Mouse (Mus musculus): ENCODE measurements around the gene Ift140. TPM values are rescaled to one million over a fixed set of nuclear protein-coding genes. Genes with fewer than 3 reads are reported as not detected.

The Ift140 gene
- polyA plus RNA-seq, 1 experiment from 2014 or later = 19.1 TPM

- Histone ChIP-seq H3K36me3 (peaks cover 52% of the 10 kb centered on the region), H3K4me2 (replicated peaks) (no peak overlapping the region), H3K4me3 (replicated peaks) (no peak overlapping the region), H3K9me3 (no peaks in the 10 kb centered on the region), H3K27ac (no peak overlapping the region), H3K9ac (replicated peaks) (no peak overlapping the region), H3K27me3 (no peaks in the 10 kb centered on the region), H3K4me1 (replicated peaks) (no peaks in the 10 kb centered on the region)
- no peak for ATAC-seq
- 93% methylated on average over 6 of the region's 6 CpGs for WGBS
Observed at GRCm38 (mm10) chr17:25047143-25047542, 31.3 kb downstream of the Ift140 start.

DNA sequence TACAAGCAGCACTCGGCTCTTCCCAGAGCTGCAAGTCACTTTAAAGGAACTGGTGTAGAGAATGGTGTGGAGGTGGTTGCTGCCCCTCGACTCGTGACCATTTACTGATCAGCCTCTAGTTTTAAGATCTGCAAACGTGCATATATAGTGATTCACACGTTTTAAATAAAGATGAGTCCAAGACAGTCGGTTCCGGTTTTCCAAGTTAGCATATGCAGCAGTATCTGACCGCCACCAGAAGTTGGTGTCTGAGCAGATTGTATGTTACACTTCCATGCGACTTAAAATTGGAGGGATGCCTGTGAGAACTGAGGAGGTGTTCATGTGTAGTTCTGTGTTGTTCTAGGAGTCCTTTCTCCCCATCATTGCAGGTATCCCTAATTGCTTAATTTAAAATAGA is 37.4 kb downstream of the Ift140 start:
- no peak overlapping the region for H3K9ac ChIP-seq (replicated peaks)
- ATAC-seq = no peak
- H3K36me3 ChIP-seq = peaks cover 77% of the 10 kb centered on the region
- WGBS = 89% methylated on average over 9 of the region's 9 CpGs
- no peak overlapping the region for H3K4me3 ChIP-seq (replicated peaks)
- H3K27me3 ChIP-seq = no peaks in the 10 kb centered on the region
- H3K27ac ChIP-seq = no peak overlapping the region
- H3K4me2 ChIP-seq (replicated peaks) = no peak overlapping the region
- H3K4me1 ChIP-seq (replicated peaks) = no peaks in the 10 kb centered on the region
- no peaks in the 10 kb centered on the region for H3K9me3 ChIP-seq

DNA sequence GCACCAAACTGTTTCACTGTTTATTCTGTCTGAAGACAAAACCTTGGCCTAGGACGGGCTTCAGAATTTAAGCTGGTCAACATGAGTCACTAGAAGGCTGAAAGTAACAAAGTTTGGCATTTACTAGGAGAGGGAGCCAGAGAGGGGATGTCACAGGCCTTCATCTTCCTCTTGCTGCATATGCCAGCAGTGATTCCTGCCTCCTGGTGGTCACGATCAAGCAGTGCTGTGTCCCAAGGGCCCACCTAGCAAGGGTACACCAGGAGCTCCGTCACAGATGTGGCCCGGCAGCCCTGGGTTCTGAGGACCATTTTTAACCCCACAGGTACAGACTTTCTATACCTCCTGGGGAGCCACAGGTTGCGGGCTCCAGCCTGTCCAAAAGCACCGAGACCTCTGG is 41.2 kb downstream of the Ift140 start:
- no peak overlapping the region for H3K9ac ChIP-seq (replicated peaks)
- H3K27ac ChIP-seq = no peak overlapping the region
- peaks cover 81% of the 10 kb centered on the region for H3K36me3 ChIP-seq
- no peak overlapping the region for H3K4me2 ChIP-seq (replicated peaks)
- 92% methylated on average over 6 of the region's 6 CpGs for WGBS
- H3K9me3 ChIP-seq = no peaks in the 10 kb centered on the region
- ATAC-seq = no peak
- no peaks in the 10 kb centered on the region for H3K4me1 ChIP-seq (replicated peaks)
- H3K4me3 ChIP-seq (replicated peaks) = no peak overlapping the region
- no peaks in the 10 kb centered on the region for H3K27me3 ChIP-seq

DNA sequence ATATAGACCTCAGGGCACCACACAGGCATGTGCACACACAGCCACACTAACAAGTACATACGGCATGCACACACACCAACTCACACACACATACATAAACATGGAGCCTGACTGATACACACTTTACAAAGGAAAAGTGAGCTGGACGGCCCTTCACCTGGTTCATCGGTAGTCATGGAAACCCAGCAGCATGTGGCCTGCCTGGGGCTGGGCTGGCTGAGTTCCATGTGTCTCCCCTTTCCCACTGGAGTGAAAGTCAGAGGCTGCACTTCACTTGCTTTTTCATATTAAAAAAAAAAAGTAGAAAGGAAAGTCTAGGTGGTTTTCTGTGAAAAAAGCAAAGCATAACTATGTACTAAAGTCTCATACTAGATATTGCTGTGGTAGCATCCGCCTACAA is 47.4 kb downstream of the Ift140 start:
- 85% methylated on average over 4 of the region's 4 CpGs for WGBS

GRCm38 (mm10) chr17:25063872-25064271 is 48.0 kb downstream of the Ift140 start:
- Histone ChIP-seq H3K9me3 (no peaks in the 10 kb centered on the region), H3K9ac (replicated peaks) (no peak overlapping the region), H3K4me3 (replicated peaks) (no peak overlapping the region), H3K27me3 (no peaks in the 10 kb centered on the region), H3K4me2 (replicated peaks) (no peak overlapping the region), H3K27ac (no peak overlapping the region; the same call in 1 of the 2 replicates), H3K36me3 (peaks cover 44% of the 10 kb centered on the region), H3K4me1 (replicated peaks) (no peaks in the 10 kb centered on the region)
- 90% methylated on average over 12 of the region's 12 CpGs for WGBS
- ATAC-seq = no peak

More for the DNA sequence above, 47.4 kb downstream of the Ift140 start:
- no peak for ATAC-seq
- no peak overlapping the region for H3K4me3 ChIP-seq (replicated peaks)
- no peak overlapping the region for H3K9ac ChIP-seq (replicated peaks)
- no peak overlapping the region for H3K4me2 ChIP-seq (replicated peaks)
- peaks cover 47% of the 10 kb centered on the region for H3K36me3 ChIP-seq
- no peaks in the 10 kb centered on the region for H3K27me3 ChIP-seq
- no peak overlapping the region for H3K27ac ChIP-seq
- no peaks in the 10 kb centered on the region for H3K9me3 ChIP-seq
- no peaks in the 10 kb centered on the region for H3K4me1 ChIP-seq (replicated peaks)

GRCm38 (mm10) chr17:25064351-25064750 is 48.5 kb downstream of the Ift140 start:
- 80% methylated on average over 9 of the region's 9 CpGs for WGBS
- no peaks in the 10 kb centered on the region for H3K27me3 ChIP-seq
- peaks cover 40% of the 10 kb centered on the region for H3K36me3 ChIP-seq
- no peak overlapping the region for H3K4me2 ChIP-seq (replicated peaks)
- no peak overlapping the region for H3K4me3 ChIP-seq (replicated peaks)
- H3K27ac ChIP-seq = no peak overlapping the region; the same call in 1 of the 2 replicates
- no peak overlapping the region for H3K9ac ChIP-seq (replicated peaks)
- no peaks in the 10 kb centered on the region for H3K4me1 ChIP-seq (replicated peaks)
- no peaks in the 10 kb centered on the region for H3K9me3 ChIP-seq
- no peak for ATAC-seq

- H3K4me3 ChIP-seq (replicated peaks) = no peak overlapping the region
- no peak overlapping the region for H3K27ac ChIP-seq
- WGBS = 92% methylated on average over 3 of the region's 3 CpGs
- no peak overlapping the region for H3K4me2 ChIP-seq (replicated peaks)
- H3K9me3 ChIP-seq = no peaks in the 10 kb centered on the region
- peaks cover 40% of the 10 kb centered on the region for H3K36me3 ChIP-seq
- H3K4me1 ChIP-seq (replicated peaks) = no peaks in the 10 kb centered on the region
- ATAC-seq = no peak
- H3K27me3 ChIP-seq = no peaks in the 10 kb centered on the region
- no peak overlapping the region for H3K9ac ChIP-seq (replicated peaks)
Observed at GRCm38 (mm10) chr17:25065189-25065588, 49.3 kb downstream of the Ift140 start.

GRCm38 (mm10) chr17:25066595-25066994 is 50.7 kb downstream of the Ift140 start:
- Histone ChIP-seq H3K9ac (replicated peaks) (no peak overlapping the region), H3K27me3 (no peaks in the 10 kb centered on the region), H3K36me3 (peaks cover 32% of the 10 kb centered on the region), H3K4me1 (replicated peaks) (no peaks in the 10 kb centered on the region), H3K9me3 (no peaks in the 10 kb centered on the region), H3K27ac (no peak overlapping the region), H3K4me3 (replicated peaks) (no peak overlapping the region), H3K4me2 (replicated peaks) (no peak overlapping the region)
- no peak for ATAC-seq
- 94% methylated on average over 7 of the region's 7 CpGs for WGBS

GRCm38 (mm10) chr17:25067442-25067851 is 51.6 kb downstream of the Ift140 start:
- H3K4me2 ChIP-seq (replicated peaks) = no peak overlapping the region
- no peak overlapping the region for H3K9ac ChIP-seq (replicated peaks)
- no peaks in the 10 kb centered on the region for H3K9me3 ChIP-seq
- no peaks in the 10 kb centered on the region for H3K4me1 ChIP-seq (replicated peaks)
- WGBS = 78% methylated on average over 8 of the region's 8 CpGs
- no peak overlapping the region for H3K4me3 ChIP-seq (replicated peaks)
- ATAC-seq = no peak
- H3K27ac ChIP-seq = no peak overlapping the region
- H3K27me3 ChIP-seq = no peaks in the 10 kb centered on the region
- H3K36me3 ChIP-seq = peaks cover 26% of the 10 kb centered on the region

GRCm38 (mm10) chr17:25068690-25069089 is 52.8 kb downstream of the Ift140 start:
- no peaks in the 10 kb centered on the region for H3K9me3 ChIP-seq
- no peaks in the 10 kb centered on the region for H3K27me3 ChIP-seq
- no peak overlapping the region for H3K4me3 ChIP-seq (replicated peaks)
- WGBS = 75% methylated on average over 2 of the region's 2 CpGs
- no peak overlapping the region for H3K4me2 ChIP-seq (replicated peaks)
- no peak for ATAC-seq
- peaks cover 26% of the 10 kb centered on the region for H3K36me3 ChIP-seq
- no peaks in the 10 kb centered on the region for H3K4me1 ChIP-seq (replicated peaks)
- H3K9ac ChIP-seq (replicated peaks) = no peak overlapping the region
- no peak overlapping the region for H3K27ac ChIP-seq

DNA sequence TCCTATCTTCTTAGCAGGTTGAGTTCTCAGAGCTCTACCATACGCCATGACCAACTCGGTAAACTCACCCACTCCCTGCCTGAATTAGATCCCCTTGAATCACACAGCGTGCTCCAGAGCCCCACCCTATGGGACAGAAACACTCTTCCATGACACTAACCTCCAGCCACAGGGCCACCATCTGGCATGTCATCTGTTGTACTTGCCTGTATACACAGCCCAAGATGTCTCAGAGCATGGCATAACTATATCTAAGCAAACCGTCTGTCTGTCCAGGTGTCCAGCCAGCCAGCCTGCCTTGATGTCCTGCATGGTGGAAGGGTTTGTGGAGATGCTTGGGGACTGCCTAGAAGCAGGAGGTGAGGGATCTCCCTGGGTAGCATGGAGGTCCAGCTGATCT is 61.0 kb downstream of the Ift140 start:
- Histone ChIP-seq H3K36me3 (peaks cover 25% of the 10 kb centered on the region), H3K27me3 (no peaks in the 10 kb centered on the region), H3K9ac (replicated peaks) (no peak overlapping the region), H3K4me2 (replicated peaks) (no peak overlapping the region), H3K27ac (peak overlapping the region; percentile 21; the same call in 1 of the 2 replicates), H3K9me3 (no peaks in the 10 kb centered on the region), H3K4me3 (replicated peaks) (no peak overlapping the region), H3K4me1 (replicated peaks) (0 out of 2 replicates have a peak, but pooled peaks cover 4% of the 10 kb centered on the region)
- no peak for ATAC-seq
- WGBS = 88% methylated on average over 4 of the region's 4 CpGs

DNA sequence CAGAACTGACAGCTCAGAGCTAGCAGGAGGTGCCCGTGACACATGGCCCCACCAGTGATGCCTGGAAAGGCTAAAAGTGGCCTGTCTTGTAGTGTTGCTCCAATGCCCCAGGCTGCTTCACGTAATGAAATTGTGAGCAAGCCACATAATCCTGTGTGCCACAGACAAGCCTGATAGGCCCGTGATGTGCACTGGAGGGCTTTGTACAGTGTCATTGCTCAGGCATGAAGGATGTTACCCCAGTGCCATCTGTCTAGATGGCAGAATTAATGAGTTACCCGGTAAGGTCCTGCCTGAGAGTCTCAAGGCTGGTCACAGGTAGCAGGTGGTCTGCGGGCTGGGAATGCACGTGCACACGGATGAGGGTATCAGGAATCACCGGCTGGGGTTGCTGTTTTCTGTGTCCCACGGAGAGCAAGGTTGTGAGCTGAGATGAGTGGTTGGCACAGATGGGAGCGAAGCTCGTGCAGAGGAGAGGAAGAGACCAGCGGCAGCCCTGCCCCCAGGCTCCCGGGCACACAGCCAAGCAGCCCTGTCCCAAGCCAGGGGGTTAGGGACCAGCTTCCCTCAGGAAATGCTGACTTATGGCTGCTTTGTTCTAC is 62.0 kb downstream of the Ift140 start:
- Histone ChIP-seq H3K36me3 (peaks cover 24% of the 10 kb centered on the region), H3K27ac (peak overlapping the region; percentile 48), H3K9me3 (no peaks in the 10 kb centered on the region), H3K9ac (replicated peaks) (no peak overlapping the region), H3K27me3 (no peaks in the 10 kb centered on the region), H3K4me1 (replicated peaks) (0 out of 2 replicates have a peak, but pooled peaks cover 4% of the 10 kb centered on the region), H3K4me3 (replicated peaks) (no peak overlapping the region), H3K4me2 (replicated peaks) (0 out of 2 replicates have a peak overlapping the region, but pooled peaks have one; percentile 1)
- ATAC-seq = peak; percentile 76
- 74% methylated on average over 13 of the region's 13 CpGs for WGBS

GRCm38 (mm10) chr17:25080210-25080609 is 64.3 kb downstream of the Ift140 start:
- no peak overlapping the region for H3K4me2 ChIP-seq (replicated peaks)
- 90% methylated on average over 13 of the region's 13 CpGs for WGBS
- peak overlapping the region; percentile 20; the same call in 1 of the 2 replicates for H3K4me3 ChIP-seq (replicated peaks)
- no peak overlapping the region for H3K27ac ChIP-seq
- peaks cover 24% of the 10 kb centered on the region for H3K36me3 ChIP-seq
- 0 out of 2 replicates have a peak, but pooled peaks cover 4% of the 10 kb centered on the region for H3K4me1 ChIP-seq (replicated peaks)
- no peak for ATAC-seq
- no peaks in the 10 kb centered on the region for H3K27me3 ChIP-seq
- H3K9ac ChIP-seq (replicated peaks) = no peak overlapping the region; the same call in 1 of the 2 replicates
- H3K9me3 ChIP-seq = no peaks in the 10 kb centered on the region

All from midbrain, embryonic 13.5 days (tissue).